Mouse (Mus musculus): ENCODE measurements around the gene Tspan5.

Gene Tspan5

DNA sequence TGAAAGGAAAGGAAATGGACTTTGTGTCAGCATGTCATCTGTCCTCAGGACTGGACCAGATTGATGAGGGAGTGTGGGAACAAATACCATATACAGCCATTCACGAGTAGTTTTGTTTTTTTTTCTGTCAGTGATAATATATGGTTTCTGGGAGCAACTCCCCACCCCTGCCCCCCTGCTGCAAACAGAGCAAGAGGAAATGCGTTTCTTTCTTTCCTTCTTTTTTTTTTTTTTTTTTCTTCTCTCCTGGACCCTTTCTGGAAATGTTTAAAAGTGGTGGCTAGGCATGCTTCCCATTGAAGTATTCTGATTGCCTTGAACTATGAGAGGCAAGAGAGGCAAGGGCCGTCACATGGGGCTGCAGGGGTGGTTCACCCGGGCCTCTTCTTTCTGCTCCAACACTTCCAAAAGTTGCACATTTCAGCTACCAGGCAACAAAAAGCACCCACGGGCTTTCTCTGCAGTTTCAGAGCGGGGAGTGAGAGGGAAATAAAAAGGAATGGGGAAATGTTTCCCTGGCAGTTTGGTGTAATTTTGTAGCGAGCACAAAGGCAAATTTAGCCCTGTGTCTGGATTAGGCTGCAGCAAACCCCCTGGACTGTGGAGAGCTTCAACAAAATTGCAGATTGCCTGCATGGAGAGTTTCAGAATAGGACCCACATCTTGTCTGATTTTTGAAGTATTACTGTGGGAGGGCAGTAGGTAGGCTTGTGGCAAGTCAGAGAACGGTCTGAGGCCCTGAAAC, 2.2 kb downstream of the Tspan5 start:
- no peak for DNase-seq (ENCODE audit: low spot score)

DNA sequence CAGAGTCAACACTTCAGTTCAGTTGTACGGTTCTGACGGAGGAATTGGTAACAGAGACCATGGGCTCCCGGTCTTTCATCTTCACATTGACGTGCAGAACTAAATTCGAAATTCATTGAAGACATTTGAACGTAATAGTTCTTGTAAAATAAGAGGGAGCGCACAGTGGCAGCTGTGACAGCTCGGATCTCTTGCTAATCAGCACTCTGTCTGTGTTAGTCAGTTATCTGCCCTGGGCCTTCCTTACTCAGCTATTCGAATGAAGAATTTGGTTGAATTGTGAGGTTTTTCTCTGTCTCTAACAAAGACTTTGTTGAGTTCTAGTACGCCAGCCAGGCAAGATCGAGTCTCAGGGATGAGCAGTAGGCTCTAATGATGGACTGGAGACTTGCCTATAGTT, 3.1 kb downstream of the Tspan5 start:
- DNase-seq (ENCODE audit: low spot score), result no peak

DNA sequence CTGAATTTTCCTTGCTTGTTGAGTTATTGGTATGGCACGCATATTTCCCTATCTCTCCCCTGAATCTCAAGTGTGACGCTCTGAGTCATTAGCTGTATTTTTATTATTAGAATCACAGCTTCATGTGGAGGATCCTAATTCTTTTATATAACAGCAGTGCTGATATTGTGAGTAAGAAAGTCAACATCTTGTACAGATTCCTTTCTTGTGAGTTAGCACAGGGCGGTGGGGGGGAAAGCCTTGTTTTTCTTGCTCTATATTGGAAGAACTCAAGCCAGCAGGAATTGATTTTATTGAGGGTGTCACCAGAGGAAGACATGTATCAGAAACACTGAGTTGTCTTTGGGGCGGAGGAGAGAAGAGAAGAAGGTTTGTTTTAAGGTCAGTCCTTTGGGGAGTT, 3.6 kb downstream of the Tspan5 start:
- no peak for DNase-seq (ENCODE audit: low spot score)

DNA sequence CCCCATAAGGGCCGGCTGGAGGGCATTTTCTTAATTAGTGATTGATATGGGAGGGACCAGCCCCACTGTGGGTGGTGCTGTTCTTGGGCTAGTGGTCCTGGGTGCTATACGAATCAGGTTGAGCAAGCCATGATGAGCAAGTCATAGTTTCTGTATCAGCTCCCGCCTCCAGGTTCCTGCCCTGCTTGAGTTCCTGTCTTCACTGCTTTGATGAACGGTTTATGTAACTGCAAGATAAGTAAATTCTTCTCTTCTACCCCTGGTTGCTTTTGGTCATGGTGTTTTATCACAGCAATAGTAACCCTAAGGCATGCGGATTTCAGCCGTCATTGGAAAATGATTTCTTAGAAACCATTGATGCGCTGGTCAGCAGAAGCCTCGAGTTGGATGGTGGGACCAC, 4.6 kb downstream of the Tspan5 start:
- no peak for DNase-seq (ENCODE audit: low spot score)

DNA sequence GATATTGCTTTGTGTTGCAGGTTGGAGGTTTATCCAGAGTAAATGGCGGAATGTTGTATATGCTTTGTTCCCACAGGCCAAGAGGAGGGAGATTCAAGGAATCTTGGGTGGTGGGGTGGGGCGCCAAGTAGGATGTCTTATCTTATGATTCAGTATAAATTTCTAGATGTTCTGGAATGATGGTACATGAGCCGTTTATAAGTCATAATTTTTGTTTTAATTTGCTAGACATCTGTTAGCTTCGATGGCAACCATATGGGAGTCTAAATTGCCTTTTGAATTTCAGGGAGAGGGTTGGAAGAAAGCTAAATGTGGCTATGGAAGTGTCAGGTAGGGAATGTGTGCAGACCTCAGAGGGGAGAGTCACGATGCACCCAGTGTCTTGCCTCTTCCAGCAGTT, 5.0 kb downstream of the Tspan5 start:
- no peak for DNase-seq (ENCODE audit: low spot score)

DNA sequence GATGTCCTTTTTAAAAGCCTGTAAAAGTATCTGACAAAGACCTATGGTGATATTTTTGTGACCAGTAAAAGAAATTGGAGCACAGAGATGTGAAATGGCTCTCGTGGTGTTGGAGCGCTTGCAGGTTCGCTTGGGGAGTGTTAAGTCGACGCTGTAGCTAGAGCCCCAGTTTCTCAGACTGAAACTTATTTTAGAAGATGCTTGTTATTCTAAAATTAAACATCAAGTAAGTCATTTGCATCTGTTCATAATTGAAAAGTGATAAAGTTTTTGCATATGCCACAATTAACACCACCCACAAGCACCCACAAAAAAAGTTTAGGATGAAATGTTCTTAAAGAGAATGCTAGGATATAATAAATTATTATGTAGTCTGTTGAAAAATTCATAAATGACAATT, 6.0 kb downstream of the Tspan5 start:
- no peak for DNase-seq (ENCODE audit: low spot score)

DNA sequence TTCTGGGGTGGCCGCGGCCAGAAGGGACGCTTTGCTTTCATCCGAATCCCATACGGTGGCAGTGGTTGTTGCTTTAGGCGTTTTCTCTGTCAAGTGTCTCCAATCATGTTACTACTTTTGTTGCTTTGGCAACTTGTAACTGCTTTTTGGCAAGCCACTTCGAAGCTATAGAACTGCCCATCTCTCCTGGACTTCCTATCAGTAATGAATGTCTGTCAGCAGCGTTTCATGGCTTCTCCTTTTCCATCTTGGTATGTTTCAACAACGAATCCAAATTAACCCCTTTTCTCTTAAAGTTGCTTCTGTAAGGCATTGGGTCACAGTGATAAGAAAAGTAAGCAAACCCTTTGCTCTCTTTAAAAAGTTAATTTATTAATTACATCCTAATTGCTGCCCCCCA, 7.7 kb downstream of the Tspan5 start:
- DNase-seq (ENCODE audit: low spot score), result no peak

DNA sequence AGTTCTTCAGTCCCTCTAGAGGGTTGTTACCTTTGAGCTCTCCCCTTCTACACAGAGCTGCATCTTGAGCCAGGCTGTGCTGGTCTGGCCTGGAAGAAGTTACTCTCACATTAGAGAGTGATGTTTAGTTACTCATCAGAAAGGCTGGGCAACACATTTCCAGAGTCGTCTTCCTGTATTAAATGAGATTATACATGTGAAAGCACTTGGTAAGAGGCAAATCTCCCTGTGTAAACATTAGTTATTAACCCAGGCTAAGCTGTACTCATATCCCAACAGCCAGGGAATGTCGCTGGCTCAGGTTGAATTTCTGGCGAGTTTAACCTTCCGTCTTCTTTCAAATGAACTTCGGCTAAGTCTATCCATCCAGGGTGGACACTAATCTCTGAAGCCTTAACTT, 9.3 kb downstream of the Tspan5 start:
- no peak for DNase-seq (ENCODE audit: low spot score)

DNA sequence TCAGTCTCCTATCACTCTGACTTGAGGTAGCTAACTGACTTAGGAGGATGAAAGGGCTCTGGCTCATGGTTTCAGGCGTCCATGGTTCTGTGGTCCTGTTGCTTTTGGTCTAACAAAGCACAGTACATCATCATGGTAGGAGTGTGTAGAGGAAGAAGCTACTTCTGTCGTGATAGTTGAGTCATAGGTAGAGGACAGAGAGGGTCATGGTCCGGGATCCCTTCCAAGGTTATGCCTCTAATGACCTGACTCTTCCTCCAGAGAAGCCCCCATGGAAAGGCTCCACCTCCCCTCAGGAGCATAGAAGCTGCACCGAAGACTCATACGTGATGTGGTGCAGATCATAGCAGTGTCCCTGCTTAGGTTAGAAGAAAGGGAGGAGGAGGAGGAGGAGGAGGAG, 10.1 kb downstream of the Tspan5 start:
- DNase-seq (ENCODE audit: low spot score), result no peak

DNA sequence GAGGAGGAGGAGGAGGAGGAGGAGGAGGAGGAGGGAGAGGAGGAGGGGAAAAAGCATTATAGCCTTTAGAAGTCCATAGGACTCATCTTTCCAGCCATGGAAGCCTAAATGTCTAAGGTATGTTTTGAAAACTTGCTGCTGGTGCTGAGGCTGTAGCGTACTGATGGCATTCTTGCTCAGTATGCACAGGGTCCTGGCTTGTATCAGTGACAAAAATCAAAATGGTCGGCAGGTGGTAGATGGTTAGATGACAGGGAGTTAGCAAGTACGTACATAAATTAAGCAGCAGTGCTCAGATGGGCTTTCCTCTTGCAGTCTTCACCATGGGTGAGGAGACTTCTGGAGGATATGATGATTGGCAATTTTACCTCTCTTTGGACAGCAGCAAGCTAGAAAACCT, 10.8 kb downstream of the Tspan5 start:
- no peak for DNase-seq (ENCODE audit: low spot score)

DNA sequence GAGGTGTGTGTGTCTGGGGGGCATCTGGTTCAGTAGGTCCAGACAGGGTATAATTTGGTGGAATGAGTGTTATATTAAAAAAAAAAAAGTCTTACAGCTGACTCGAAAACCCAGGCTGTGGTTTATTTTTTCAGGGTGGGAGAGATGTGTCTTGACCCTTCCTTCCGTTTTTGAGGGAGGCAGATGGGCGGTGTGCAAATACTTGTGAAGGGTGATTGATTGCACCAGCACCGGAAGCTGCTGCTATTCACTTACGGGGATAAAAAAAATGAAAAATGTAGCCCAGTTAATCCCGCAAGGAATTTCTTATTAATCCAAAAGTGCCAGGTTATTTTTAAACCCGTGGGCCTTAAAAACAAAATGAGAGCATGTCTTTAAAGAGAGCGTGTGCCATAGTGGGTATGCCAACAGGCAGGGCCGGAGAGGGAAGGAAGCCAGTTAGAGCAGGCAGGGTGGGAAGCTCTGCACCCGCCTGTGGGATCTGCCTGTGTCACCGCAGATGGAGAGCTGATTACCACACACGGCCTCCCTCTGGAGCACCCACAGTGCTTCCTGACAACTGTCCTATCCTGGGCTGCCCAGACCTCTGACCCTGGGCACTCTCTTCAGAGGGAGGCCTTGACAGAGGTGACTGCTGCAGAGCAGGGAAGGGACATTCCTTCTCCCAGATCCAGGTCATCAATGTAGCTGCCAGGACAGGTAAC, 11.3 kb downstream of the Tspan5 start:
- DNase-seq (ENCODE audit: low spot score), result no peak

DNA sequence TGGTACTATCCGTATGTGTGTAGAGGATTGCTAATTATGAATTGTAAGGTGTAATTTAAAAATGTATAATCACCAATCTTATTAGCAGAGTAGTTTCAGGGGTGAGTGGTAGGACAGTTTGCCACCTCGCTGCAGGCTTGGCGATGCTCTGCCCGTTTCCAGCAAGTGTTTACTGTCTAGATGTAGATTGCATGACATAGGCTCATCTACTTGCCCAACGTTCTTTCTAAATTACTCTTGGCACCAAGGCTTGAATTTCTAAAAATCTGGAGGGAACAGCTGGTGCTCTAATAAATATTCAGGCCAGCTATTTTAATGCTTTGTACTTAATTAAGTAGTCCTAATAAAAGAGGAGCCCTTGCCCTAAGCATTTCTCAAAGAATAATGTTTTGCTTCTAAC, 12.3 kb downstream of the Tspan5 start:
- DNase-seq (ENCODE audit: low spot score), result no peak

DNA sequence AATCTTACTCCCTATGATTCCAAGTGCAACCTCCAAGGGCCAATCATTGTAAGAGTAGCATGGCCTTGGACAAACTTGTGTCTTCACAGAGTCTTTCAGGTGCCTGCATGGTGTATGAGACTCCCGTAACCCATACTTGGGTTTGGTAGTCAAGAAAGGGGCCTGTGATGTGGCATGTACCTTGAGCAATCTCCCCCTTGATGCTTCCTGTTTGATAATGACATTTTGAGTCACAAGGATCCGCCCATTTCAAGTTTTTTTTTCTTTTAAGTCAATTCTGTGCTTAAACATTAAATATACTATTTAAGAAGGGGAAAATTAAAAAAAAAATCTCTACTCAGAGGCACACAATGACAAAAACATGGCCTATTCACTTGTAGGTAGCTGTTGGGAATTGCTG, 15.3 kb downstream of the Tspan5 start:
- DNase-seq (ENCODE audit: low spot score), result no peak

DNA sequence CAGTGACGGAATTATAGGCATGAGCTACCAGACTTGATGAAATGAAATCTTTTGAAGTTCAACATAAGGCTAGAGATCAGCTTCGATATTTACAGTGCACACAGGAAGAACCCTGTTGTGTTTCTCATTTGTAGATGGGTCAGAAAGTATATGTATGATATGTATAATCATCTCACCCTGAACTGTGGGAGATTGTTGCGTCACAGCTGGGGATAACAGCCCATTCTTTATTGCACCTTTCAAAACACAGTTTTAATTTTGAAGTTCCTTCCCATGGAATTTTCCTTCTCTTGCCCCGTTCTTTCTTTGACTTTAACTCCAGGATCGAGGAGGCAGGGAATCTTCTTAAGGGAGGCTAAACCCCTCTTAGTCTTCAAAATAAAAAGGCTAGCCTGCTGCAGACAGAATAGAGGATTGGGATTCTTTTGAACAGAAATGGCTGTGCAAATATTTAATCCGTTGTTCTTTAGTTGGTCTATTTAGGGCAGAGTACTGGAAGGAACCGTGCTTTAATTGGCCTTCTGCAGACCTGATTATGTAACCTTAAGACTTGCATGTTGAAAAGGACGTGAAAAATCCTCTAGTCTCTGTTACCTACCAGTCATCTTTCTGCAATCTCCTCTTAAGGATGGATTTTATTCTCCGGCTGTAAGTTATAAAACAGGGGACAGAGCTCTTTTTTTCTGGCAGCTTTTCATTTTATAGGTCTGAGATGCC, 18.1 kb downstream of the Tspan5 start:
- no peak for DNase-seq (ENCODE audit: low spot score)

DNA sequence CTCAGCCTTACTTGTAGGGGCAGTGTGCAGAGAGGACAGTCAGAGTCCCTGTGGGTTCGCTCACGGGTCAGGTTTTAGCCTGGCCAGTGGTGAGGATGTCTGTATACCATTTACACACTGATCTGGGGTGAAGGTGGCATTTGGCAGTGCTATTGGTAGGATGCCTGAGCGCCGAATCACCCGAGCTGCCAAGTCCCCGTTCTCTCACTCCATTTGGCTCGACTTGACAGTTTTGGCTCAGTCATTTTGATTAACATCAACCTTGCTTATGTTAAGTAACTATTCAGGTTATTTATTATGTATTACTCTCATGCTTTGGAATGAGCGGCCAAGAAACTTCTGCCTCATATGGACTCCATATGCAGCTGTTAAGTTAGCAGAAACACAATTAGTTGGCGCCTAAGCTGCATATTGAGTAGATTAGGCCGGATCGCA, 18.7 kb downstream of the Tspan5 start:
- DNase-seq (ENCODE audit: low spot score), result peak; percentile 42

DNA sequence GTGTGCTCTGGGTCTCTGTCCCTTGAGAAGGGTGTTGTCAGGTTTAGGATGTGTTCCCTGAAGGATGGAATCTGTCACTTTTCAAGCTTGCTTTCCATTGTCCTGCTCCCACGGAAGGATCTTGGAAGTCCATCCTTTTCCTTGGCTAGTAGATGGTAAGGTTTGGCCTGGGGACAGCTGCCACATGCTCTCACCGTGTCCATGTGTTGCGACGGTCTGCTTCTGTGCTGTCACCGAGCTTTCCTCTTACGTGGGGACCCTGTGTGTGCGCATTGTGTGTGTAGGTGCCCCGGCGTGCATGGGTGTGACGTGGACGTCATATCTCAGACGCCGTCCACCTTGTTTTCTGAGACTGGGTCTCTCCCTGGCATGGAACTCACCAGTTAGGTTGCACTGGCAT, 19.5 kb downstream of the Tspan5 start:
- no peak for DNase-seq (ENCODE audit: low spot score)

DNA sequence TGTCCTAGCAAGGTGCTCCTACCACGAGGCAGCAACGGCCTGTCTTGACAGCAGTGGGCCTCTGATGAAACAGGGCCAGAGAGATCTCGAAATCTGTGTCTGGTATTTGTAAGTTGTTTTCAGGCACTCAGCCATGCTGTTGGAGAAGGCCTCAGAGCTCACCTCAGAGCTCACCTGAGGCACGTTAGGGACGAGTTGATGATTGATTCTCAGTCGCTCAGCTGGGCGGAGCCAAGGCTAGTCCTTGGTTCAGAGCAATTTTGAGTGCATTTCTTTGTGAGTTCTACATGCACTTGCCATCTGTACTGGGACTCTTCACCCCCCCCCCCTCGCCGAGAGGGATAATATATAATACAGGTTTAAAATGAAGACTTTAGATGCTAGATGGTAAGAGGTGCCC, 21.9 kb downstream of the Tspan5 start:
- no peak for DNase-seq (ENCODE audit: low spot score)

DNA sequence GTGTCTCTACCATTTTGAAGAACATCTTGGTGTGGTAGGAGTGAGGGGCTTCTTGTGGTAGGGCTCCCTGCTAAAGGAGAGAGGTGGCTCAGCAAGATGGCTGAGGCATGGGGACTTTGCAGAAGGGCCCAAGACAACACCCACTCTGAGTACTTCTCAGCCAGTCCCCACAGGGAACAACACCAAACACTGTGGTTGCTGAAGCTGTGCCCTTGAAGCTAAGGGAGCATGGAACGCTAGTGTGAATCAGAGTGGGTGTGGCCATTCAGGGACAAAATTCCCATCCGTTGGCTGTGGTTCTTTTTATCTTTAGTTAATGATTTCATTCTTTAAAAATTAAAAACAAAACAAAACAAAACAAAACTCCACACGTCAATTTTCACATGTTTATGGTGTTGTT, 22.8 kb downstream of the Tspan5 start:
- DNase-seq (ENCODE audit: low spot score), result no peak

DNA sequence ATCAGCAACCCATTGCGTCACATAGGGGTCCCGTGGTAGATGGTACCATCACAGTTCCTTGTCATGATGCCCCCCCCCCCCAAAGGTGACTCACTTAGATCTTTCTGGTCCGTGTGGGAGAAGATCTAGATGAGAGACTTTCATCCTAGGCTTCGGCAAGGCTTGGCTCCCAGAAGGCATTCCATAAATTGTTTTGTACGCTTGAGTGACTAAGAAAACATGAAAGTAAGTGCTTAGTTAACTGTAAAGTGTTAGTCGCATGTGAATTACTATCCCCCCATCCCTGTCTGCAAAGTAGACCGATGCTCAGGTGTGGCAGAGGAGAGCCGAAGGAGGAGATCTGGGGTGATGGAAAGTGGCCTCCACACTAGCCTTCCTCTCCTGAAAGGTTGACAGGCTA, 25.0 kb downstream of the Tspan5 start:
- no peak for DNase-seq (ENCODE audit: low spot score)

DNA sequence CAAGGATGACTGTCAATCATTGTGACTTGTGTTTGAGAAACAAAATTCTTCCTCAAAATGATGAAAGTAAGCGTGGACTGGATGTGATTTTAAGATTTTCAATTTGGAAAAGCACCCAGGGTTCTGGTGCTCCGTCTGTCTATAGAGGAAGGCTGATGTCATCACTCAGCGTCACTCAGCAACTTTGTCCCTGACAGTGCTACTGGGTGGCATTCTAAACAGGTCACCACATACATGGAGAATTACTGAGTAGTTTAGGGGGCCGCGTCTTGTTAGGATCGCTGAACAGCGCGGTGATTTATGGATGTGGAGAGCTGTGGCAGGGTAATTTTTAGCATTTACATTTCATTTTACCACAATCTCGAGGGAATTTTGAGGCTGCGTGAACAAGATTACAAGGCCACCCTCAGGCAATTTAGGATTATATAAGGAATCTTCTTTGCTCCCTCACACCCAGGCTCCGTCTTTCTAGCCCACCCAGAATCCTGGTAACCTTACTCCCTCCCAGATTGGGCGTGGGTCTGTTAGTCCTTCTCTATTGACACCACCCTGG, 26.6 kb downstream of the Tspan5 start:
- DNase-seq (ENCODE audit: low spot score), result no peak

DNA sequence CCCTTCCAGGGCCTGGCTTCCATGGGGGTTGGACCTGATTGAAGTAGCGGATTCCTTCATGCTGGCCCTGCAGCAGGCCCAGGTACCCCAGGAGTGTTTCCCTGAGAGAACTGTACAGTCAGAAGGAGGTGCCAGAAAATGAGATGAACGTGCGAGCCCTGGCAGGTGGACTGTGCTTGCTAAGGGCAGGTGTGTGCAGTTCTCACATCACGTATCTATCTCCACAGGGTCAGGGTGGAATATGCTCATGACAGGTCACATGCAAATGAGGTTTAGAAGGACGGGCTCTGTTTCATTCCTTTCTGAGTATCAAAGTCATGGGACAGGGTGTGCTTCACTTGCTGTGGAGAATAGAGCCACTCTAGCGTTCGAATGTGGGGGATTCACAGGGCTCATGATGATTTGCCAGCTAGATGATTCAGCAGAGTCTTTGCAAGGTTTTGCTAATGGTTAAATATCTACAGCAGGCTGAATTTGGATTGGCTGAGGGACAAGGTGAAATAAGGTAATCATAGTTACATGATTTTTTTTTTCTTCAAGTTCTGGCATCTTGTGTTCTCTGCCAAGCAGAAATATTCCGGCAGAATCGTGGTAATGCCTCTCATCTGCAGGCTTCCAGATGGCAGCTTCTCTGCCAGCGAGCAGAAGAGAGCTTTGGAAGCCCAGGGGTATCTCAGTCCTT, 28.8 kb downstream of the Tspan5 start:
- no peak for DNase-seq (ENCODE audit: low spot score)

DNA sequence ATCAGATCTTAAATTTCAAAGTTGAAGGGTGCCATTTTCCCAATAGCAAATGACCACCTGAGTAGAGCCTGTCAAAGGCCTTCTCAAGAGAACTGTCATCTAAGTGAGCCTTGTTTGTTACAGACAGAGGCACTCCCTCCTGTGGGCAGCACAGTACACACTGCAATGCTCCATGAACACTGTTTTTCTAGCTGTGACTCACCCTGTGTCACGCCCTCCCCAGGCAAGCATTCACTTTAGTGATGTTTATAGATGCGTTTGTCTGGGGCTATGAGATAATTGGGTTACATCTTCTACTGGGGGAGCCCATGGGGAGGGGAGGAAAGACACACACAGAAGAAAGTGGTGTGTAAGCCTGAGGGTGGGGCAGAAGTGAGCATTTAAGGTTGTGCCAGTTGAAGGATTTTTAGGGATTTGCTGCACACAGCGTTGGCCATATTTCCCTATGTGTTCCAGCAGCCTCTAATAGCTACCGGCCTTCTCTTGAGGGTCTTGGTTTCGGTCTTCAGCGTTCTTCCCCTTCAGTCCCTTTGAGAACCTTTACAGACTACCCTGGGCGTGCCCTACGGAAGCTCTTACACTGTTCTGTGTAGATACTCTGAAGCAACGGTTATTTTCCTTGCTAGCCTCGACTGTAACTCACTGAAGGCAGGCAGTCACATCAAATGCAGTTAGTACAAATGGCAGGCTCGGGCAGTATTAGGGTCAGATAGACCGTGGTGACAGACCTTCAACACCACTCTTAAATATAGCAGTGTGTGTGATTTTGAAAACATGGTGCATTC, 29.7 kb downstream of the Tspan5 start:
- no peak for DNase-seq (ENCODE audit: low spot score)
